Mouse (Mus musculus) liver, embryonic 14.5 days (tissue): ENCODE measurements at regions not wholly inside any gene's neighbourhood (a gene's known extent, or its start where the extent isn't known, plus 50 kb on each side); places are given as distances from the start of the nearest gene placed in this dataset.
A peak's percentile ranks its signal among the peaks of the same experiment; 100 is the strongest.

Source experiments
- ATAC-seq: fragments of 200-750 bp; cut with Nextera tagmentation; 2 replicates; pipeline ENCODE4 v1.8.0; 2017; ENCODE audit warnings: moderate number of reproducible peaks, mild to moderate bottlenecking, moderate library complexity; ENCODE audit not compliant: insufficient read depth
- DNase-seq, 3 experiments: peaks; one replicate each; pipeline ENCODE4 v3.0.0-alpha.2; 2012 to 2013; ENCODE audit warnings: low read depth in 3 of 3, low spot score in 3 of 3
- H3K27ac ChIP-seq: fragments of 300-500 bp; sonication (generic); 2 replicates; pipeline ENCODE4 v1.5.1; 2014; ENCODE audit warnings: moderate library complexity, mild to moderate bottlenecking, control low read depth, inconsistent platforms
- H3K27me3 ChIP-seq: fragments of 300-500 bp; sonication (generic); 2 replicates; pipeline ENCODE4 v1.6.1; 2014; ENCODE audit warnings: mild to moderate bottlenecking, low read length, moderate library complexity; ENCODE audit not compliant: control insufficient read depth, insufficient read depth
- H3K36me3 ChIP-seq: fragments of 300-500 bp; sonication (generic); replicated peaks from 2 replicates; pipeline ENCODE4 v1.6.1; 2014; ENCODE audit warnings: low read depth; ENCODE audit not compliant: control insufficient read depth, insufficient read depth
- H3K4me1 ChIP-seq, 2 experiments: fragments of 200-500 bp in 1 of 2; fragments of 300-500 bp in 1 of 2; sonication (generic) in 1 of 2; replicated peaks; 2 replicates each; pipeline ENCODE4 v1.6.1; 2012 to 2014; ENCODE audit warnings: antibody characterized with exemption in 1 of 2, inconsistent platforms in 1 of 2, low read length in 1 of 2; ENCODE audit not compliant: control insufficient read depth in 2 of 2, insufficient read depth in 2 of 2
- H3K4me2 ChIP-seq: fragments of 300-500 bp; sonication (generic); 2 replicates; pipeline ENCODE4 v1.6.1; 2014; ENCODE audit warnings: low read depth, mild to moderate bottlenecking, control low read depth, moderate library complexity
- H3K4me3 ChIP-seq, 2 experiments: fragments of 200-500 bp in 1 of 2; fragments of 300-500 bp in 1 of 2; sonication (generic) in 1 of 2; 2 replicates each; pipeline ENCODE4 v1.5.1; 2012 to 2014; ENCODE audit warnings: low read depth in 2 of 2, low read length in 2 of 2, mild to moderate bottlenecking in 2 of 2, control low read depth in 1 of 2, inconsistent platforms in 1 of 2, moderate library complexity in 1 of 2; ENCODE audit not compliant: insufficient read depth in 1 of 2
- H3K9ac ChIP-seq: fragments of 300-500 bp; sonication (generic); replicated peaks from 2 replicates; pipeline ENCODE4 v1.6.1; 2014; ENCODE audit warnings: mild to moderate bottlenecking, control low read depth, moderate library complexity
- H3K9me3 ChIP-seq: fragments of 300-500 bp; sonication (generic); 2 replicates; pipeline ENCODE4 v1.6.1; 2016; ENCODE audit warnings: low read length, mixed read lengths; ENCODE audit not compliant: control insufficient read depth
- CTCF ChIP-seq: IDR thresholded peaks from 2 replicates; pipeline ENCODE4 v1.5.1; 2016; ENCODE audit warnings: antibody characterized with exemption, low read depth, control low read depth
- EP300 ChIP-seq: IDR thresholded peaks from 2 replicates; pipeline ENCODE4 v1.6.1; 2016; ENCODE audit warnings: antibody characterized with exemption, low read depth
- WGBS: fragments of 180-500 bp; shearing (Covaris S2); extraction: QIAGEN DNeasy Blood & Tissue Kit; methylation state at CpG from one replicate; pipeline ENCODE4 v1.1.7; 2014; ENCODE audit not compliant: insufficient replicate concordance; 5-methylcytosine and 5-hydroxymethylcytosine counted together

GRCm38 (mm10) chr3:110366151-110366550 is 115.4 kb upstream of the Prmt6 start:
- Histone ChIP-seq H3K27ac (no peak overlapping the region), H3K27me3 (no peaks in the 10 kb centered on the region), H3K4me1 (no peaks in the 10 kb centered on the region), H3K9ac (no peak overlapping the region), H3K4me2 (no peak overlapping the region), H3K9me3 (no peaks in the 10 kb centered on the region), H3K36me3 (no peaks in the 10 kb centered on the region), H3K4me3 (no peak overlapping the region)
- no peak for TF ChIP-seq CTCF
- no peak for TF ChIP-seq EP300
- WGBS: 42% methylated on average over 1 of the region's 1 CpGs
- DNase-seq: no peak
- no peak for ATAC-seq

- TF ChIP-seq CTCF (peak; percentile 17; the same call in 1 of the 2 replicates), EP300 (no peak)
- ATAC-seq (no peak), DNase-seq (no peak)
- Histone ChIP-seq H3K4me3 (no peak overlapping the region), H3K9ac (no peak overlapping the region), H3K27ac (no peak overlapping the region), H3K27me3 (no peaks in the 10 kb centered on the region), H3K36me3 (no peaks in the 10 kb centered on the region), H3K9me3 (no peaks in the 10 kb centered on the region), H3K4me1 (no peaks in the 10 kb centered on the region), H3K4me2 (no peak overlapping the region)
- WGBS: 77% methylated on average over 2 of the region's 2 CpGs
Observed at GRCm38 (mm10) chr3:110361900-110362299, 111.1 kb upstream of the Prmt6 start.

- H3K27me3 ChIP-seq: no peaks in the 10 kb centered on the region
- H3K36me3 ChIP-seq: no peaks in the 10 kb centered on the region
- H3K27ac ChIP-seq: no peak overlapping the region
- no peak overlapping the region for H3K9ac ChIP-seq
- no peak overlapping the region for H3K4me3 ChIP-seq
- TF ChIP-seq EP300 (no peak), CTCF (no peak)
- H3K9me3 ChIP-seq: no peaks in the 10 kb centered on the region
- ATAC-seq: no peak
- H3K4me1 ChIP-seq: no peaks in the 10 kb centered on the region
- WGBS: 64% methylated on average over 8 of the region's 8 CpGs
- H3K4me2 ChIP-seq: no peak overlapping the region
- DNase-seq: no peak
Observed at GRCm38 (mm10) chr3:110356822-110357594, 106.2 kb upstream of the Prmt6 start.

- no peaks in the 10 kb centered on the region for H3K27me3 ChIP-seq
- no peak overlapping the region for H3K4me3 ChIP-seq
- no peaks in the 10 kb centered on the region for H3K9me3 ChIP-seq
- no peak overlapping the region for H3K9ac ChIP-seq
- H3K27ac ChIP-seq: no peak overlapping the region
- H3K4me1 ChIP-seq: no peaks in the 10 kb centered on the region
- no peak for TF ChIP-seq CTCF
- TF ChIP-seq EP300: no peak
- ATAC-seq: no peak
- H3K4me2 ChIP-seq: no peak overlapping the region
- 33% methylated on average over 1 of the region's 1 CpGs for WGBS
- no peaks in the 10 kb centered on the region for H3K36me3 ChIP-seq
- DNase-seq: no peak
Observed at GRCm38 (mm10) chr3:110353654-110354053, 102.9 kb upstream of the Prmt6 start.

GRCm38 (mm10) chr3:110350075-110350474 is 99.3 kb upstream of the Prmt6 start:
- H3K36me3 ChIP-seq: no peaks in the 10 kb centered on the region
- ATAC-seq (no peak), DNase-seq (no peak)
- no peak overlapping the region for H3K4me3 ChIP-seq
- no peaks in the 10 kb centered on the region for H3K27me3 ChIP-seq
- no peaks in the 10 kb centered on the region for H3K4me1 ChIP-seq
- TF ChIP-seq EP300 (no peak), CTCF (no peak)
- no peaks in the 10 kb centered on the region for H3K9me3 ChIP-seq
- WGBS: 54% methylated on average over 5 of the region's 5 CpGs
- H3K27ac ChIP-seq: no peak overlapping the region
- no peak overlapping the region for H3K4me2 ChIP-seq
- no peak overlapping the region for H3K9ac ChIP-seq
